Mouse (Mus musculus) heart, adult 2 months (tissue): ENCODE data around the gene Nek6.

ENCODE experiments used
- CTCF ChIP-seq: fragments of 200-600 bp; IDR thresholded peaks from 2 replicates; pipeline ENCODE4 v1.8.1; 2022; ENCODE audit warnings: antibody characterized with exemption, mild to moderate bottlenecking, moderate library complexity
- EP300 ChIP-seq: fragments of 200-500 bp; IDR thresholded peaks from 2 replicates; pipeline ENCODE4 v1.6.1; 2011; ENCODE audit warnings: low read depth, low read length, control low read depth; ENCODE audit not compliant: insufficient read depth
- POLR2A ChIP-seq: fragments of 200-500 bp; IDR thresholded peaks from 2 replicates; pipeline ENCODE4 v1.6.1; 2011; ENCODE audit warnings: mild to moderate bottlenecking, low read depth, low read length, control low read depth; ENCODE audit not compliant: insufficient read depth

- TF ChIP-seq CTCF, result no peak
- TF ChIP-seq EP300, result no peak
- TF ChIP-seq POLR2A, result no peak
These were observed 112.6 kb downstream of the Nek6 start for GRCm38 (mm10) chr2:38623821-38624590.
